Mouse (Mus musculus): ENCODE data around the gene Mfsd12.

The Mfsd12 gene

DNA sequence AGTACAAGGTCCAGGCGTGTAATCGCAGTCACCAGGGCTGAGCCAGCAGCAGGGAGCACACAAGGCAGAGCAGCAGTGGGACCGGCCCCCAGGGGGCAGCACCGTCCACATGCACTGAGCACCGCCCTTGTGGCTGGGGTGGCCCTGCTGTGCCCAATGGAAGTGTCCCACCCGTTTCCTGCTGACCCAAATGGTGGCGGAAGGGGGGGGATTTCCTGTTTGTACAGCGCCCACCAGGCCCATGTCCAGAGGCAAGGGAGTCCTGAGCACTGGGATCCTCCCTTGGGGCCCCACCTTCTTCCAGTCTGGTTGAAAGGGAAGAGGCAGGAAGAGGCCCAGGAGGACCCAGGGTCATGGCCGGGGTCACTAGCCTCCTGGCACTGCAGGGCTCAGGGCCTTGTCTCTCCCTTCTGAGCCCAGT, 51.6 kb downstream of the Mfsd12 start:
- Histone ChIP-seq H3K9me3 (ENCODE audit: low read length) (no peaks in the 10 kb centered on the region), H3K36me3 (ENCODE audit: insufficient read depth, low read length) (peaks cover 55% of the 10 kb centered on the region), H3K4me1 (replicated peaks; ENCODE audit: low read depth, low read length) (peaks cover 99% of the 10 kb centered on the region), H3K4me3 (replicated peaks; ENCODE audit: low read length) (peak overlapping the region; percentile 66), H3K27me3 (ENCODE audit: insufficient read depth, low read length) (0 out of 2 replicates have a peak, but pooled peaks cover 8% of the 10 kb centered on the region)
- no peak for TF ChIP-seq POU5F1 (IDR thresholded peaks at IDR 0.05; ENCODE audit: borderline replicate concordance, low read length)
- peak; percentile 61 for TF ChIP-seq CTCF (conservative IDR thresholded peaks at IDR 0.05; ENCODE audit: low read length)

DNA sequence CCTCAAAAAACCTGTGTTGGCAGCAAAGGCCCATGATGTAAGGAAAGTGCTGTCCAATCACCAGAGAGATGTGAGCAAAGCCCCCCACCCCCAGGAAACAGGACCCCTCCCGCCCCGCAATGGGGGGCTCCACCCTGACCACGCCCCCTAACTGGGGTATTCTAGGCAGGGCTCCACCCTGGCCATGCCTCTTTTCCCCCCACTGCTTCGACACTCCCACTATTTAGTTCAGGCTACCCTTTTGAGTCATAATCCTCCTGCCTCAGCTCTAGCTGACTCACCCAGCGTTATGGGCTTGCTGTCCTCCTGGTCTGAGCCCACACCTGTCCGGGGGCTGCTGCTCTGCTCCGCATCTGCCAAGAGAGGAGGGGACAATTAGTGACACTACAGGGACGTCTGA, 52.0 kb downstream of the Mfsd12 start:
- no peak for TF ChIP-seq POU5F1 (IDR thresholded peaks at IDR 0.05; ENCODE audit: borderline replicate concordance, low read length)
- no peak for TF ChIP-seq NANOG (IDR thresholded peaks at IDR 0.05; ENCODE audit: borderline replicate concordance, low read length)
- TF ChIP-seq CTCF (conservative IDR thresholded peaks at IDR 0.05; ENCODE audit: low read length) = no peak

DNA sequence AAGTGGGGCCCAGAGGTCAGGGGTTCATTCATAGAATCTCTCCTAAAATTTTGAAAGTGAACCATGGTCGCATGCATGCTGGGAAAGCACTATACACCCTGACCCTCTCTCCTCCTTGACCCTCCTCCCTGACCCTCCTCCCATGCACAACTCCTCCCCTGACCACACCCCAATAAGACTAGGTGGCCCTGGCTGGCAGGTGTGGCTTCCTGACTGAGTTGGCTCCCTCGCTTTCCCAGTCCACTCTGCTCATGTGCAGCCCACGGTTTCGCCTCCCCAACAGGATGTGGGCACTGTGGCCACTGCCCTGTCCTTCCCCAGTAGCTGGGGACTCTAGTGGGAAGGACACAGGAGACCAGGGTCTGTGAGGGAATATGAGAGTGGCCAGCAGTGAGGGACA, 53.1 kb downstream of the Mfsd12 start:
- H3K27me3 ChIP-seq (ENCODE audit: insufficient read depth, low read length) = 0 out of 2 replicates have a peak, but pooled peaks cover 8% of the 10 kb centered on the region
- peaks cover 55% of the 10 kb centered on the region for H3K36me3 ChIP-seq (ENCODE audit: insufficient read depth, low read length)
- TF ChIP-seq CTCF (conservative IDR thresholded peaks at IDR 0.05; ENCODE audit: low read length) (no peak), NANOG (IDR thresholded peaks at IDR 0.05; ENCODE audit: borderline replicate concordance, low read length) (no peak), POU5F1 (IDR thresholded peaks at IDR 0.05; ENCODE audit: borderline replicate concordance, low read length) (no peak)
- H3K4me3 ChIP-seq (replicated peaks; ENCODE audit: low read length) = peak overlapping the region; percentile 73
- peaks cover 100% of the 10 kb centered on the region for H3K4me1 ChIP-seq (replicated peaks; ENCODE audit: low read depth, low read length)
- H3K9me3 ChIP-seq (ENCODE audit: low read length) = no peaks in the 10 kb centered on the region

More for the DNA sequence above, 52.0 kb downstream of the Mfsd12 start:
- Histone ChIP-seq H3K36me3 (ENCODE audit: insufficient read depth, low read length) (peaks cover 55% of the 10 kb centered on the region), H3K9me3 (ENCODE audit: low read length) (no peaks in the 10 kb centered on the region), H3K4me1 (replicated peaks; ENCODE audit: low read depth, low read length) (peaks cover 99% of the 10 kb centered on the region), H3K4me3 (replicated peaks; ENCODE audit: low read length) (peak overlapping the region; percentile 73), H3K27me3 (ENCODE audit: insufficient read depth, low read length) (0 out of 2 replicates have a peak, but pooled peaks cover 8% of the 10 kb centered on the region)

DNA sequence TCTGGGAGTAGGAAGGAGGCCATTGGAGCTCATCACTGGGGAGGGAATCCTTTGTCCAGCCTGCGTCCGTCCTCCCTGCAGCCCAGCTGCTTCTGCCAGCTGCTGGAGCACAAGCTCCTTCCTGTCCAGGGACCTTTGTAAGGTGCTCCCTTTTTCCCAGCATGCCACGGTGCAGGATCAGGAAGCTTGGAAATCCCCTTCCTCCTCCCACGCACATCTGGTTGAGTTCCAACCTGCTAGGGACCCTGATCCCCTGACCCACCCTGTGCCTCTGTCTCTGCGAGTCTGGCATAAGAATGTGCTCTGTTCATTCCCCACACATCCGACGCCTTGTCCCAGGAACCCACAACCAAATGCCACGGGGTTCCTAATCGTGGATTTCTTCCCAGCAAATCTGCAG, 53.7 kb downstream of the Mfsd12 start:
- Histone ChIP-seq H3K9me3 (ENCODE audit: low read length) (no peaks in the 10 kb centered on the region), H3K4me1 (replicated peaks; ENCODE audit: low read depth, low read length) (peaks cover 100% of the 10 kb centered on the region), H3K27me3 (ENCODE audit: insufficient read depth, low read length) (0 out of 2 replicates have a peak, but pooled peaks cover 8% of the 10 kb centered on the region), H3K4me3 (replicated peaks; ENCODE audit: low read length) (peak overlapping the region; percentile 73), H3K36me3 (ENCODE audit: insufficient read depth, low read length) (peaks cover 48% of the 10 kb centered on the region)
- TF ChIP-seq POU5F1 (IDR thresholded peaks at IDR 0.05; ENCODE audit: borderline replicate concordance, low read length) (no peak), NANOG (IDR thresholded peaks at IDR 0.05; ENCODE audit: borderline replicate concordance, low read length) (no peak), CTCF (conservative IDR thresholded peaks at IDR 0.05; ENCODE audit: low read length) (no peak)

DNA sequence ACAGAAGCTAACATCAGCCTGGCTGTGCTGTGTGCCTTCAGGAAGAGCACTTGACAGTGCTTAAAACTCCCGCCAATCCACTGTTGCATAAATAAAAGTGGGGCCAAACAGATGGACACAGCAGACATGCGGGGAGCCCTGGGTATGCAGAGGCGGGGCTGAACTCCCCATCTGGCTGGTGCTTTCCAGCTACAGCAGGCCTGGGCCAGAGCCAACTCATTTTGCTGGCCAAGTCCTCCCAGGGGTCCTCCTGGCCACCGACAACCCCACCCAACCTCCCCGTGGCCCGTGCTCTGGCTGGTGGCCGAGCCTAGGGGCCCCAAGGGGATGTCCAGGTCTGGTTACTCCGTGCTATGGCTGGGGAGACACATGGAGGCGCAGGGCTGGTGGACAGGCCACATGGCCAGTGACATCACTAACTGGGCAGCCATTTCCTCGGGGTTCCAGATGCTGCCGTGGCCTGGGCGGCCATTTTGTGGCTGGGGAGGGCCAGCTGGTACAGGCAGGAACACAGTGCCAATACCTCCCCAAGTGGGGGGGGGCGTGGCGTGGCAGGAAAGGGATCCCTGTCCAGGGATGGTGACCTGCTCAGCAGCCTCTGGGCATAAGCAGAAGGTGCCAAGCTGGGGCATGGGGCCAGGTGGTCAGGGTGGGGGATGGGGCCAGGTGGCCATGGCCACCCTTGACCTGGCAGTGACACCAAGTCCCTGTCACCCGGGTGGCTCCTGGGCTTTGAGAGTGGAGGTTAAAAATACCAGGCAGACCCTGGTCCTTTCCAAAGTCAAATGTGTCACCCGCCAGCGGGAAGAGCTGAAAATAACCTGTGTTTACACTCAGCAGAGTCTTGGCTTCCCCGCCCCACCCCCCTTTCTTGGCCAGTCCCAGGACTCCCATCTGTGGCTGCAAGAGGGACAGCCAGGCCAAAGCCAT, 54.4 kb downstream of the Mfsd12 start:
- Histone ChIP-seq H3K4me1 (replicated peaks; ENCODE audit: low read depth, low read length) (peaks cover 98% of the 10 kb centered on the region), H3K27me3 (ENCODE audit: insufficient read depth, low read length) (0 out of 2 replicates have a peak, but pooled peaks cover 8% of the 10 kb centered on the region), H3K9me3 (ENCODE audit: low read length) (no peaks in the 10 kb centered on the region), H3K36me3 (ENCODE audit: insufficient read depth, low read length) (peaks cover 42% of the 10 kb centered on the region), H3K4me3 (replicated peaks; ENCODE audit: low read length) (peak overlapping the region; percentile 73)
- TF ChIP-seq NANOG (IDR thresholded peaks at IDR 0.05; ENCODE audit: borderline replicate concordance, low read length) (no peak), CTCF (conservative IDR thresholded peaks at IDR 0.05; ENCODE audit: low read length) (no peak), POU5F1 (IDR thresholded peaks at IDR 0.05; ENCODE audit: borderline replicate concordance, low read length) (no peak)

DNA sequence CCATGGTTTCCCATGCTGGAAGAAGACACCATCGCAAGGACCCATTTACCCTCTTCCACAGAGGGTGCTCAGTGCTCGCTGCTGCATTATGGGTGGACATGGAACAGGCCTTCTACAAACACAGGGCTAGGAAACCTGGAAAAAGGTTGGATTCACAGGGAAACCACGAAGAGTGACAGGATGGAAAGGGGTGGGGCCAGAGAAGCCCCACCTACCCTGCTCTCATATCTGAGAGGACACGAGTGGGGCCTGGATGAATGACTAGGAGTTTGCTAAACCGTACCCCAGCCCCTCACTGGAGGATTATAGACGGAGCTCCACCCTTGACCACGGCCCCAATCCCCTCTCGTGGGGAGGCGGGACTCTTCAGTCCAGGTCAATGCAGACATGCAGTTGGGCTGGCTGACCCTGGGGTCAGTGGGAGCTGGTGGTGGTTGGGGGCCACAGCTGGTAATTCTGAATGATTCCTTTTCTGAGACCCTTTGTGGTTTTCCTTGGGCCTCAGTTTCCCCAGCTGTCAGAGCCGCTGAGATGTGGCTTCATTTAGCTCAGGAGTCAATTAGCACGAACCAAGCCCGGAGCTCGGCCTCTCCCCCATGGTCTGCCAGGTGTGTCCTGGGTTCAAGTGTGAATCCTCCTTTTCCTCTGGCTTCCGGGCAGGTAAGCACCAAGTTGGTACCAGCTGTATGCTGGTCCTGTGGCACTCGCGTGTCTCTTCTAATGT, 55.5 kb downstream of the Mfsd12 start:
- Histone ChIP-seq H3K27me3 (ENCODE audit: insufficient read depth, low read length) (peaks cover 5% of the 10 kb centered on the region; the same call in 1 of the 2 replicates), H3K9me3 (ENCODE audit: low read length) (no peaks in the 10 kb centered on the region), H3K4me3 (replicated peaks; ENCODE audit: low read length) (peak overlapping the region; percentile 73), H3K36me3 (ENCODE audit: insufficient read depth, low read length) (peaks cover 35% of the 10 kb centered on the region), H3K4me1 (replicated peaks; ENCODE audit: low read depth, low read length) (peaks cover 97% of the 10 kb centered on the region)
- TF ChIP-seq NANOG (IDR thresholded peaks at IDR 0.05; ENCODE audit: borderline replicate concordance, low read length) = no peak
- TF ChIP-seq POU5F1 (IDR thresholded peaks at IDR 0.05; ENCODE audit: borderline replicate concordance, low read length) = no peak
- TF ChIP-seq CTCF (conservative IDR thresholded peaks at IDR 0.05; ENCODE audit: low read length) = no peak

DNA sequence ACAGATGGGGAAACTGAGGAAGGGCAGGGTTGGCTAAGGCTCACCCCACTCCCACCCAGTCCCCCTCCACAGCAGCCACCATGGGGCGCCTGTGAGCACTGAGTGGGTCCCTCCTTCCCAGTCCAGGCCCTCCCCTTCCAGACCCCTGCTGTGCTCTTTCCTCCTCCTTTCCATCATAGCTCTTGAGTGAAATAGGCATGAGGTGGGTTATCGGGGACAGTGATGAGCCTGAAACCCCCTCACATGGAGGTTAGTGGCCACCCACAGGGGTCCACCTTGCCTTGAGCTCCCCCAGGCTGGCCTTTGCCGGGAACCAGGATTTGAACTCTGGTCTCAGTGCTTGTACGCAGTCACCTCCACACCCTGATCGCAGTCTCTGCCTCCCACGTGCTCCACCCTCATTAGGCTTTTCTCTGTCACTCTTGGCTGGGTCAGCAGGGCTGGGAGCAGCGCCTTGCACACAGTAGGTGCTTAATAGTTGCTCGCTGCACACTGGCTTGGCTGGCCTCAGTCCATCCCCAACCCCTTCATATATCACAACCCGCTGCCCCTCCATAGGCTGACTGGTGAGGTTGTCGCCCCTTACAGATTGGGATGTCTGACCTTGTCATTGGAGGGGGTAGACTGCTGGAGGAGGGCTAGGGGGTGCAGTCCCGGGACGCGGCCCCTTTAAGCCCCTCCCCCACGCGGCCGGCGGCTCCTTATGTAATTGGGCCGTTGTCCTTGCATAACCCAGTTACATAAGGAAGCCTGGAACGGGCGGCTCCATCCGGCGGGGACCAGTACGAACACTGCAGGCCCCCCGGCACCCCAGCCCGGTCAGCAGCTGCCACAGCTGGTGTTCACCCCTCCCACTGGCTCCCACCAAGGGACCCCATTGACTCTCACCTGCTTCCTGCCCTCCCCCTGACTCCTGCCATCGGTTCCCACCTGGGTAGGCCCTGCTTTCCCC, 56.3 kb downstream of the Mfsd12 start:
- peaks cover 5% of the 10 kb centered on the region; the same call in 1 of the 2 replicates for H3K27me3 ChIP-seq (ENCODE audit: insufficient read depth, low read length)
- peaks cover 29% of the 10 kb centered on the region for H3K36me3 ChIP-seq (ENCODE audit: insufficient read depth, low read length)
- H3K9me3 ChIP-seq (ENCODE audit: low read length) = no peaks in the 10 kb centered on the region
- H3K4me1 ChIP-seq (replicated peaks; ENCODE audit: low read depth, low read length) = peaks cover 97% of the 10 kb centered on the region
- TF ChIP-seq NANOG (IDR thresholded peaks at IDR 0.05; ENCODE audit: borderline replicate concordance, low read length) (no peak), POU5F1 (IDR thresholded peaks at IDR 0.05; ENCODE audit: borderline replicate concordance, low read length) (no peak), CTCF (conservative IDR thresholded peaks at IDR 0.05; ENCODE audit: low read length) (no peak)
- H3K4me3 ChIP-seq (replicated peaks; ENCODE audit: low read length) = peak overlapping the region; percentile 73
